Mouse (Mus musculus) embryo, embryonic 11.5 days (tissue): ENCODE results near the gene 1700022I11Rik.

Experiments
- DNase-seq: peaks from one replicate; pipeline ENCODE4 v3.0.0-alpha.2; 2012; ENCODE audit warnings: low read depth, low spot score

The 1700022I11Rik gene

DNA sequence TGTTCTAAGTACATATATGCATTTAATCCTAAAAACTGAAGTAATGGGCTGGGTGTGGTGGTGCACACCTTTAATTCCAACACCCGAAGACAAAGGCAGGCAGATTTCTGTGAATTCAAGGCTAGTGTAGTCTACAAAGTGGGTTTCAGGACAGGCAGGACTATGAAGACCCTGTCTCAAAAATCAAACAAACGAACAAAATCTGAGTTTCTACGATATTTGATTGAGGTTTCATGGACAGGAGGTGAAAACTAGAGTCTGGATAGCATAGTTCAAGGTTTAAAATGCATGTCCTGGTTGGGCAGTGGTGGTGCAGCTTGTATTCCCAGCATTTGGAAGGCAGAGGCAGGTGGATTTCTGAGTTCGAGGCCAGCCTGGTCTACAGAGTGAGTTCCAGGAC is at the start of gene 1700022I11Rik:
1700022I11Rik (plus strand) TSS at position 301 of the 400 bp plus-strand sequence.
- DNase-seq, result no peak

DNA sequence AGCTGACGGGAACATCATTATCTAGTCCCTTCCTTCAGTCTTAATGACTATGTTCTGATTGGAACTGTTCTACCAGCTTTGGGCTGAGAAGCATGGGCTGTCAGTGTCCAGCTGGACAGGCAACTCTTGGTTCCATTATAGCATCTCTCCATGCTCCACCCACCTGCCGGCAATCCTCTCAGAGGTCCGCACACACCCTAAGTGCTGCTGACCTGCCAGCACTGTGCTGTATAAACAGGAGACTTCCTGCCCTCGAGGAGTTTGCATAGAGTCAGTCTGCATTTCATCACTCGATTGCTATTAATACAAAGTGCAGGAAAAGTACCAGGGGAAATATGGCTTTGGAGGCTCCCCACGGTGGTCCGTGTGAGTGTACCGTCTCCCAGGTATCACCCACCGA is 48.7 kb upstream of the 1700022I11Rik start:
- no peak for DNase-seq

DNA sequence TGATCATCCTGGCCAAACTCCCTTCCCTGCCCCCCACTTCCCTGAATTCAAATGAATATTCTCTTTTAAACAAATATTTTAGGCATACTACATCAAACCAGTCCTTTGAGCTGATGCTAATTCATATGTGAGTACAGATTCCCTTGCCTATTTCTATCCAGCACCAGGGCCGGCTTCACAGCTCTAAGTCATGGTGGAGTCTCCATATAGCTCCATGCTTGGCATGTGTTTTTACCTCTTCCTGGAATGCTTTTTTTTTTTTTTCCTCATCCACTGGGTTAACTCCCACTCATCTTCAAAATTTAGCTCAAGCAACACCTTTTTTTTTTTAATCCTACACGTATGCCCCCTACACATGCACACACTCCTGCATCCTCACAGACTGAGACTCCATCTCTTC is 47.9 kb upstream of the 1700022I11Rik start:
- DNase-seq, result no peak

DNA sequence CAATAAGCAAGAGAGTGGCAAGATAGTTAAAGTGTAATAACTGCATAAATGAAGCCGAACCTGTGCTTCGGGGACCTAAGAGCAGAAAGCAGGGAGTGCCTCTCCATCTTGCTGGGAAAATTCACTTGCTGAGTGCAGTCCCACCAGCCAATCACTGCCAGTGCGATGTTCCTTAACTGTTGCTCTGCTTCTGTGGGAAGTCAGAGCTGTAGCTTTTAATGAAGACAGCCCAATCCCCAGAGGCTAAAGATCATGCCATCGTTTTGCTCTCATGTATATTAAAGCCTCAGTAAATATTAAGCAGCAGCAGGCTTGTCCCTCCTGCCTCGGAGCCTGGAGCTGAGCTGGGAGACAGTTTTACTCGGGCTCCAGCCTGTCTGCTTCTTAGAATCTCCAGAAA is 47.3 kb upstream of the 1700022I11Rik start:
- DNase-seq, result no peak

DNA sequence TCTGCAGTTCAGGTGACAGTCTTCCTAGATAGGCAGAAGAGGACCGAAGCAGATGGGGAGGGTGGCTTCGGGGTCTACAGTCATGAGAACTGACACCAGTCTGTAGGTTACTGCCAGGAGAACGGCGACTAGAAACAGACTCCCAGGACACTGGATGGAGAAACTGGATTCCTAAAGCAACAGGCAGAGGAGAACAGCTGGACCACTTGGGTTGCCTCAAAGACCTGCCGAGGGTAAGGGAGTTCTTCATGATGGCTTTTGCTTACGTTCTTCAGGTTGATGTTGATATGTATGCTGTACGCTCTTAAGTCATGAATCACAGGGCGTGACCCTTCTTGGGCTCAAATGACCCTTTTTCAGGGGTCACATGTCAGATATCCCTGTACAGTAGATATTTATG is 46.9 kb upstream of the 1700022I11Rik start:
- DNase-seq, result no peak

DNA sequence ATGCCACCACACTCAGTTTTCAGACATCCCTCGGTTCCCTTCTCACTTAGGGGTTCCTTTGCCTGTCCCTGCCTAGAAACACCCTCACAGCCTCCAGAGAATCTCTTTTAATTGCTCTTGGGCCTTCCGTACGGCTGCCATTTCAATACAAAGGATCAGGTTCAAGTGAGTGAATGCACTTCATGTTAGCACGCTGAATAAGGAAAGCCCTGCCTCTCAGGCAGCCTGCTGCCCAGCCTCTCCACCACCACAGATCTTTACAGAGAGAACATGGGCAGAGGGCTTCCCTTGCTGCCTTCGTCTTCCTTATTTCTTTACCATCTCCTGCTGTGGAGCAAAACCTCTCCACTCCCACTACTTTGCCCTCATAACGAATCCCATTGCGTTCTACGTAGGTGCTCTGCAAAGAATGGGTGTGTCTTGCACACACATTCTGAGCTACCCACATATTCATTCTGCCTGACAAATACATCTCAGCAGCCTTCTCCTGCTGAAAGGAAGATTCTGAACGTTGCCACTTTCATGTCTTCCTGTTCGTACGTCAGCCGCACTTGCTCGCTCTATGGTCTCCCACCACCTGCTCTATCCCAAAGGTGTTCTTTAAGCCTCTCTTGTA is 45.2 kb upstream of the 1700022I11Rik start:
- no peak for DNase-seq

DNA sequence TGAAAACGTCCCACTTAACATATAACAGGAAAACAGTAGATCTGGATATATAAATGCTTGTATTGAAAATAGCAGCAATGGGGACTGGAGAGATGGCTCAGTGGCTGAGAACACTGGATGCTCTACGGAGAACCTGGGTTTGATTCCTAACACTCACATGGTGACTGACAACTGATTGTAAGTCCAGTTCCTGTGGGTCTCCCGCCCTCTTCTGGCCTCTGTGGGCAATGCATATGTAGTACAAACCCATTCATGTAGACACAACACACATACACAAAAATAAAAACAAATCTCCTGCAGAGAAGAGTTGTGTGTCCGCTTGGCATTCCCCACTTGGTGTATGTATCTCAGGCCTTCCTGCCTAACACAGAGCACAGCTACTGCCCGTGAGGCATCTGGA is 41.2 kb upstream of the 1700022I11Rik start:
- no peak for DNase-seq

DNA sequence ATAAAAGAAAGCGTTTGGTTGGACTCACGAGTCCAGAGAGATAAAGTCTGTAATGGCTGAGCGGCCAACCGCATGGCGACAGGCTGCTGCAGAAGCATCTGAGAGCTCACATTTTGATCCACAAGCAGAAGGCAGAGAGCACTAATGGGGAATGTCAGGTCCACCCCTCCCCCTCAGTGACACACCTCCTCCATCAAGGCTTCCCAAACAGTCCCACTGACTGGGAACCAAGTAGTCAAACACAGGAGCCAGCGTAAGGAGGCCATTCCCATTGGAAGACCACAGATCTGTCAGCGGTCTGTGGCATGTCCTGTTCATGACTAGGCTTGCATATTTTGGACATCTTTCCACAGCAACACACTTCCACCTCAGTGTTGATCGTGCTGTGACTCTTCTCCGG is 40.5 kb upstream of the 1700022I11Rik start:
- DNase-seq, result no peak

DNA sequence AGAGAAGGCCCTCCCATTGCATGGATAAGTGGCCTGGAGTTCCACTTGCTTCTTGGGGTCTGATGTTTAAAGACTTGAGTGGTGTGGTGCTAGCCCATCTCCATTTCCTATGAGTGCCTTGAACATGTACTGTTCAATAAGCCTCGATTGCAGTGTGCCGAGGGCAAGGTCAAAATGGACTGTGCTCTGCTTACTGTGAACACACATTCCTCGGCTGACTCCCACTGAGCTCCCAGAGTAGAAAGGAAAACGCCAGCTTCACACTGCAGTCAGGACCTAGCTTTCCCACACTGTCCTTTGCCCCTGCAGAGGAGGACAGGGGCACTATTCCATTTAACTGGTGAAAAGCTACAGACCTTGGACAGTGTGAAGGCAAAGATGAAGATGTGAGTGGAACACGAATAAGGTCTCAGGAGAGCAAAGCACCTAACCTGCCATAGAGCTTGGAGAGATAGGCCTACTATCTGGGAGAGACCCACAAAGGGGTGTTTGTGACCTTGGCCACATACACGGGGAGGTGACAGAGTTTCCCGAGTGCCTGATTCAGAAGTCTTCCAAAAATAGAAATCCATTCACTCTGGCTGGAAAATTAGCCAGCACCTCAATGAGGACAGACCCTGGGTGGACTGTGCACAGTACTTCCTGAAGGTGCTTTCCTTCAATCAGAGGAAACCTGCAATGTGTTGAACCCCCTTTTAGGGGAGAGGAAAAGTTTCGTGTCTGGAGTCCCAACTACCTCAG is 37.0 kb upstream of the 1700022I11Rik start:
- no peak for DNase-seq

DNA sequence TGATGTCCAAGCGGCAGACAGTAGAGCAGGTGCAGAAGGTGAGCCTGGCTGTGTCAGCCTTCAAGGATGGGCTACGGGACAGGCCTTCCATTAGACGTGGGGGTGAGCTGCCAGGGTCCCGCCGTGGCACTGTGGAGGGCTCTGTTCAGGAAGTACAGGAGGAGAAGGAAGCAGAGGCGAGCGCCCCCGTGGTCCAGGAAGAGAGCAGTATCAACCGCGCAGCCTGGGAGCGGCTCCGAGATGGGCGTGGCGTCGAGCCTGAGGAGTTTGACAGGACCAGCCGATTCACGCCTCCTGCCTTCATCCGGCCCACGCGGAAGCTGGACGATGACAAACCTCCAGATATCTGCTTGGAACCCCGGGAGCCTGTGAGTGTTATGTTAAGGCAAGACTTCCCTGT is 35.8 kb upstream of the 1700022I11Rik start:
- no peak for DNase-seq

DNA sequence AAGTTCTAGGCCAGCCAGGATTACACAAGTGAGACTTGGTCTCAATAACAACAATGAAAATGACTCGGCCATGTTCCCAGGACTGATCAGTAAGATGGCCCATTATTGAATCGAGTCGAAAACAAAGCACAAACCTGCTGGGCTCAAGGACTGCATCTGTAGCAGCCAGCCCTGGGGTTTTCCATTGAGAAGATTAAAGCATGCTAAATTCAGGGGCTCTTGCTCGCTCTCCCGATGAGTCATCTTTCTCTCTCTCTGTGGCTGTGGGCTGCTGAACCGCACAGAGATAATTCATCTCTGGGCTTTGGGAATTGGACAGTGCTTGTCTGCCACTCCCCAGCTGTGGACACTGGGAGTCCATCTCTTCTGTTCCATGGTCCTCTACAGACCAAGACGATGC is 28.0 kb upstream of the 1700022I11Rik start:
- DNase-seq, result no peak

DNA sequence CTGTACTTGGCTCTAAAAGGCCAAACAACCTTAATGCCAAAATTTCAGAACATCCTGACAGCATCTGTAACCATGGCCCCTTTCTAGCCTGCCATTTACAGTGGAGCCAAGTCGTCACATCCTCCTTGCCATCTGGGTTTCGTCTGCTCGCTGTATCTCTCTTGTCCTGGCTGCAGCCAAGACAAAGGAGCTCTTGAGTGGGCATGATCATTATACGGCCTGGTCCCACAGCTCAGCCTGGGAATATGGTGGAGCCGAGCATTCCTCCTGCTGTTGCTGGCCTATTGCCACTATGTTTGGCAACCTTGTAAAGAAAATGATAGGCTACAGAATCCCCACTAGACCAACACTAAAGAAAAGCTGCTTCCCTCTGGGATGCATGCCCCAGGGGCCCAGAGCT is 26.1 kb upstream of the 1700022I11Rik start:
- no peak for DNase-seq

DNA sequence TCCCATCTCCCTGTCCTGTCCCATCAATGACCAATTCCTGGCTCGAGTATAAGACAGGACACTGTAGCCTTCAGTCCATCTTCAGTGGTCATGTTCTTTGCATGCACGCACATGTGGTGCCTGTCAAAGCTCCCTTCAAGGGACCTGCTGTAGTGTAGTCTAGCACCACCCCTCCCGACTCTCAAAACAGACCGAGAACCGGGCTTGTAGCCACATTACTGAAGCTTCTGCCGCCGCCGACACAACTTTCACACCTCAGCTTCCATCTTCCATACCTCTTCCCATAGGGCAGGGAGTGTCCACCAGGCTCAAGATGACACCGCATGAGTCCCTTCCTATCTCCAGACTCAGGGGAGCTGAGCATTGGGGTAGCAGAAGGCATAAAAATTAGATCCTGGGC is 25.2 kb upstream of the 1700022I11Rik start:
- DNase-seq, result no peak

DNA sequence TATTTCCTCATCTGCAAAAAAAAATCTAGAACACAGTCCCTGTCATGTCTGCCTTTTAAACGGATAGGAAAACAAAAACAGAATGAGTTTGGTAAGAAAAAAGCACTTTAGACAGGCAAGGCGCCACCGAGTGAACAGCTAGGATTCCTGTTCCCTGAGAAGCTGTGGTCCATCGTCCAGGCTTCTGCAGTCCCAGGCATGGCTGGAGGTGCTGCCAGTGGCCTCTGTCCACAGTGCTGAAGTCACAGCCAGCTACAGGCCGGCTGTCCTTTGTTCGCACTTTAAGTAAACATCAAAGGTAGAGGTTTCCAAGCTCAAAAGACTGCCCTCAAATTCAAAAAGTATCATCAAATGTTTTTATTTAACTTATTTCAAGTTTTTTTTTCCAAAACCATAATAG is 24.4 kb upstream of the 1700022I11Rik start:
- peak; percentile 29 for DNase-seq

DNA sequence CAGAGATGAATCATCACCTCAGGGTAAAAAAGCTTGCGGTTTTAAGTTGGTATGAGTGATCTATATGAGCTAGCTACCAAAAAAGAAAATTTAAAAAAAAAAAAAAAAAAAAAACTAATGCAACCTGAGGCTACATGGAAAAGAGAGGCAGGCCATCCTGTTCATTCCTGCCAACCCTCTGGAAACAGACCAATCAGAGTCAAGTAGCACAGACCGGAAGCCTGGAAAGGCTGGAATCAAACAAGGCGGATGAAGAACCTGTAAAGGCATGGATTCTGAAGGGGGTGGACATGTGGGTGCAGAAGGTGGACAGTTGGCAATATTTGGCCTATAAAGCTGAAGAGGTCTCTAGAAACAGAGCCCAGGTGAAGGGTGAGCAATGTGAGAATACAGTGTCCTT is 24.0 kb upstream of the 1700022I11Rik start:
- DNase-seq, result no peak

DNA sequence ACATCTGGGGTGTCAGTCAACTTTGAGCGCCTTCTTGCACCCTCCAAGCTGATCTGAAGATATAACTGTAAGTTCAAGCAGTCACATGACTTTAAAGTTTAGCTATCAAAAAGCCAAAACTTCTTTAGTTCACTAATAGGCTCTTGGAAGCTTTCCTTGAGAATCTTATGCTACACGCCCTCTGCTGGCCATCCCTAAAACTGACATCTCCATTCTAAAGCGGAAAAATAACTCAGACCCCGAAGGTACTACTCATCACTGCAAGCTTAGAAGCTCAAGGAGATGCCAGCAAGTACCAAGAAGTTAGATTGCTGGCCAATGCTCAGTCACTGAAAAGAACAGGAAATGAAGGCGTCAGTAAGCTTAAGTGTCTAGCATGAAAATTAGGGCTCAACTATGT is 23.5 kb upstream of the 1700022I11Rik start:
- DNase-seq, result peak; percentile 47

DNA sequence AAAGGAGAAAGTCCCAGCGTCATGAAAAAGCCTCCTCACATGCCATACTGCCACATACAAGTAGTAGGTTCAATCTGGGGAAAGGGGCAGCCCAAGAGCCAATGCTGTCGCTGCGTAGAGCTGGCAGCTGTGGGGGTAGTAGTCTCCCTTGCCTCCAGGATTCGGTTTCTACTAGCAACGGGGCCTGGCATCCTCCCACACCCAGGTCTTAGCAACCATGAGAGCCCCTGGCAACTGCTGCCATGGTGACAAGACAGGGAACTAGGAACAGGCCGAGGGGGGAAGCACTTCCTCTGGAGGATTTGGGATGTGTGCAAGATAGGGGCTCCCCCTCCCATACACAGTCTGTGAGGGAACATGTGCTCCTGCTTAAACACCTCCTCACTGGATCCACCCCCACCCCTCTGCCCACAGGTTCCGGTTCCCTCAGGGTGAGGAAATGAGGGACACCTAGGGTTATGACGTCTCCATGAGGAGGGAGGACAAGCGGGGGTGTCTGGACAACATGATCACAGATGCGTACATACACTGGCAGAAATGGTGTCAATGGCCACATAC is 22.6 kb upstream of the 1700022I11Rik start:
- peak; percentile 20 for DNase-seq

DNA sequence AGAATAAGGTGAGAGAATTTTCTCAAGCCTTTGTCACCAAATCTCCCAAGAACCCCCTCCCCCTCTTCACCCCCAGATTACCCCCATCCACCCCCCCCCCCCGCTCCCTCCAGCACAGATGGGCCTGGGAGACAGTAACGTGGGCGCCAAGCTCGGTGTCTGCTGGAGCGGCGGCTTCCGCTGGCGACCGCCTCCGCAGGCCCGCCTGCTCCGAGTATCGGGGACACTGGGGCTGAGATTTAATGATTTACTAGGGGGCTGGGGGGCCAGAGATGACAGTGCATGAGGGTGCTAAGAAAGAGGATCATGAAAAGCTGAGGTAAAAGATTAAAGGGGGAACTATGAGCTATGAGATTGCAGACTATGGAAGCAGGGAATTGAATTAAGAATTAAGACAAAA is 20.9 kb upstream of the 1700022I11Rik start:
- no peak for DNase-seq

DNA sequence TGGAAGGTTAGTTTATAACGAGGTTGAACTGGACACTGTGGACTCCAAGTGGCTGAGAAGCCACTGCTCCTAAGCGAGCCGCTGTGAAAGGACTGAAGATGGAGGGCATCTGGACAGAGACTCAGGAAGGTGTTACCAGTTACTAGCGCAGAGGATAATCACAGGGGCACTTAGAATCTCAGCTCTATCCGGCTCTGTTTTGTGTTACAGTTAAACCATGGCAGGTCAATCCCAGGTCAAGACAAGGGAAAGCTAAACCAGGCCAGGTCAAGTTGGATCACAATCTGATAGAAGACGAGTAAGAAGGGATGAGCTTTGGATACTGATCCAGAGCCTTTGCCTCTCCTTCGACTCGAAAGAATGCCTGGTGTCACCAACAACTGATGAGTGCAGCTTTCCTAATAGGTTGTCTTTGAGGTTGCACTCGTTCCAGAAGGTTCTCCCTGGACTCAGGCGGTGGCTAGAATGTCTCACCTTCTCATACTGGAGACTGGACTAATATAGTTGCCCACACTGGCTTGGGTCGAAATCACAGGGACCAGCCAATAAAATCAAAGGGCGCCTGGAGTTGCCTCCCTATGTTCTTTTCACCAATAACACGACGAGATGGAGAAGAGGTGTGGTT is 20.2 kb upstream of the 1700022I11Rik start:
- DNase-seq, result no peak

DNA sequence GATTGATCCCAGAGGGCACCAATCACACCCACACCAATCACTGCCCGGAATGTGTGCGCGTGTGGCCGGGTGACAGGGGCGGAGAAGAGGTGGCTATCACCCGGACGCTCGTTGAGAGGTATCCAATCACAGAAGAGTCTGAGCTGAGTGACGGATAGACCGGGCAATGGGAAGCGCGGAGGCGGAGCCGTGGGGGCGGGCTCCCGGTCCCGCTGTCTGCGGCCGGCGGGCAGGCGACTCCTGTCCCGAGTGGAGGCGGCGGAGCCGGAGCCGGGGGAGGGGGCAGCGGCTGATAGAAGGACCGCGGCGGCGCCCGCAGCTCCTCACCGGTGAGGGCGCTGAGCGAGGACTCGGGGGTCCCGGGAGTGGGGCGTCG is 19.7 kb upstream of the 1700022I11Rik start, which contains the start of gene Dnajb5:
Dnajb5 (plus strand) TSS at position 139 of the 376 bp plus-strand sequence.
- peak; percentile 91 for DNase-seq

DNA sequence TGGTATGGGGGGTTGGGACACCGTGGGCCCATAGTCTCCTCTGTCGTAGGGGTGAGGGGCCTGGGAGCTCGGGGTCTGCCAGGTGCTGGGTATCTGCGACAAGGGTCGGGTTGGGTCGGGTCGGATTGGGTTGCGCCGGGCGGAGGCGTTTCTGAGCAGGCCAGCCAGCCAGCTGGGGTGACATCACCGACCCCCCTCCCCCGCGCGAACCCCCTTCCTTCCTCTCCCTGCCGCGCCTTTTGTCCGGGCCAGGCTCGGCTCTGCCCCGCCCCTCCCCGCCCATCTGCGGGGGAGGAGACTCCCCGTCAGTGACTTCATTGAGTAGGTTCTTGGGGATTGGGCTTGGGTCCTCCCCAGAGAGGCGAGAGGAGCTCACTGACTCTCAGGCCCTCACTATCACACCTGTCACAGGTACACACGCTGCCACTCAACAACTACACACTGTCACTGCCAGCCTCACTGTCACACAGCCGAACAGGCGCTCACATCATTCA is 19.3 kb upstream of the 1700022I11Rik start:
- DNase-seq, result peak; percentile 79
